ENCODE assay signal across 21 mouse cellular contexts in genomic region chr17:49668296-49668695, GRCm38 (mm10). TPM values are rescaled to one million over a fixed set of nuclear protein-coding genes. Genes with fewer than 3 reads are reported as not detected.
"Had no signal": no experiment of that assay in that cellular context is flagged by ENCODE, and none has a peak within 500 bp of the region (broad histone marks: within the 10 kb centered on the region; RNA-seq: fewer than 3 reads in every experiment).

No protein-coding gene starts in this region.

- DNase-seq: cerebellum, adult 9-11 months; cerebellum, postnatal 10 days; cerebellum, postnatal 14 days; cerebellum, postnatal 25 days; cerebellum, postnatal 36 days; embryo, embryonic 11 days; forebrain, postnatal 0 days; gastrocnemius, adult 2 months; gastrocnemius, postnatal 10 days; gastrocnemius, postnatal 14 days; gastrocnemius, postnatal 25 days; gastrocnemius, postnatal 36 days; heart, adult 11 months; heart, adult 18-20 months; heart, adult 2 months had no signal

- ATAC-seq: forebrain, embryonic 13.5 days; forebrain, embryonic 14.5 days; forebrain, embryonic 15.5 days; forebrain, embryonic 16.5 days; forebrain, postnatal 0 days had no signal

RNA-seq across cellular contexts. Expression of gene Kif6, which starts 53.4 kb away (rescaled TPM):
- total RNA-seq: common myeloid progenitor, adult 5-6 weeks; gastrocnemius, adult 2 months; gastrocnemius, postnatal 10 days; gastrocnemius, postnatal 14 days; gastrocnemius, postnatal 36 days; granulocyte monocyte progenitor cell, adult 5-6 weeks had no signal
